Mouse (Mus musculus) splenic B cell, adult 2 months (primary cell): ENCODE measurements at regions not wholly inside any gene's neighbourhood (a gene's known extent, or its start where the extent isn't known, plus 50 kb on each side); places are given as distances from the start of the nearest gene placed in this dataset.

ENCODE experiments used
- DNase-seq: peaks from one replicate; pipeline ENCODE4 v3.0.0-alpha.2; 2011; ENCODE audit warnings: low read depth, low spot score
- H3K27me3 ChIP-seq: 2 replicates; pipeline ENCODE4 v1.6.1; 2012; ENCODE audit warnings: mild to moderate bottlenecking, low read length, moderate library complexity, mixed read lengths; ENCODE audit not compliant: control insufficient read depth, poor library complexity, insufficient read depth, severe bottlenecking
- H3K36me3 ChIP-seq: 2 replicates; pipeline ENCODE4 v1.6.1; 2012; ENCODE audit warnings: mild to moderate bottlenecking, low read length, moderate library complexity, mixed read lengths; ENCODE audit not compliant: control insufficient read depth, poor library complexity, insufficient read depth, severe bottlenecking

DNA sequence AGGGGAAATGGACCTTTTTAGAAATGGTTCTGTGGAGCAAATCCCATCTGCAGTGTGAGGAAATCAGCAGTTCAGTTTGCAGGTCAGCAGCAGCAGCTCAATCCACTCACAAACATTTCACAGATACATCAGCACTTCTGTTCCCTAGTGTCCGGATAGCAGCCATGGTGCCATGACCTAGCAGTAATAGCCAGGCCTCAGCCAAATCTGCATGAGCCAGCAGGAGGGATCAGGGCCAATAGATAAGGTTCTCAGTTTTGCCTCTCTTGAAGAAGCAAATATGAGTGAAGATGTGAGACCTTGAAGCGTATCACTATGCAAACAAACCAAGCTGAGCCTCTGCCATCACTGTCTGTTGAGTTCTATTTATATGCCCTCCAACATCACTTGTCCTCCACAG lies 380.7 kb upstream of the Chrm3 start:
- DNase-seq: no peak
- no peaks in the 10 kb centered on the region for H3K36me3 ChIP-seq
- no peaks in the 10 kb centered on the region for H3K27me3 ChIP-seq

- no peak for DNase-seq
- no peaks in the 10 kb centered on the region for H3K36me3 ChIP-seq
- no peaks in the 10 kb centered on the region for H3K27me3 ChIP-seq
These were observed 365.1 kb upstream of the Chrm3 start for GRCm38 (mm10) chr13:10725745-10726171.

- Histone ChIP-seq H3K36me3 (no peaks in the 10 kb centered on the region), H3K27me3 (no peaks in the 10 kb centered on the region)
- DNase-seq: no peak
These were observed 364.7 kb upstream of the Chrm3 start for GRCm38 (mm10) chr13:10725335-10725734.

DNA sequence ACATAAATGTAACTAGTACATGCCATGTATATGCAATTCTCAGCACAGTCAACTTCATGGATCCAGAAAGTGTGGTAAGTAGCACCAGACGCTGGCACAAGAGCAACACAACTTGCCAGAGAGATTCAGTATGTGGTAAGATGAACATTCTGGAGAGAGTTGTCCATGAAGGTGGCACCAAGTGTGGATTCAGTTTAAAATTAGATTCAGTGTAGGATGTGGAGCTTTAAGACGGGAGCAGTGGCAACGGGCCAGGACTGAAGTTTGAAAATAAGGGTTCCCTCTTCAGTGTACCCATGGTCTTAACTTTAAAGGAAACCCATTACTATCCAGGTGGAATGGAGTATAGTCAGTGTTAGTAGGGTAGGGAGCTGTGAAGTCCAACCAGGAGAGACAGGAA lies 360.0 kb upstream of the Chrm3 start:
- Histone ChIP-seq H3K27me3 (no peaks in the 10 kb centered on the region), H3K36me3 (no peaks in the 10 kb centered on the region)
- no peak for DNase-seq

DNA sequence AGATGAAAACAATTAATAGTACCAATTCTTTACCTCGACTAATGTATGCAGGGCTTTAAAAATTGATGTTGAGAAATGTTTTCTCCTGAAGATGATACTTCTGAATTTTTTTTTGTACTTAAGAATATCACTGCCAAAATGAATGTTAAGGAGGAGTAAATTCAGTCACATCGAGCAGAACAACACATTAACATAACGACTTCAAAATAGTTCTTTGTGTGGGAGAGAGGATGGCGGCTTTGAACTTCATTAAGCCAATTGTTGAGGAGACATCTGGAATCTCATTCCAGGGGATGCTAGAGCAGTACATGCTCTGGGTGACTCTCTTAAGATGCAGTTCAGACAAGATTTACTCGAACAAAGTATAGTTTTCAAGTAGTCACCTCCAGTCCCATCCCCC lies 350.8 kb upstream of the Chrm3 start:
- DNase-seq: no peak
- no peaks in the 10 kb centered on the region for H3K27me3 ChIP-seq
- no peaks in the 10 kb centered on the region for H3K36me3 ChIP-seq

- H3K27me3 ChIP-seq: no peaks in the 10 kb centered on the region
- no peak for DNase-seq
- H3K36me3 ChIP-seq: no peaks in the 10 kb centered on the region
These were observed 350.3 kb upstream of the Chrm3 start for GRCm38 (mm10) chr13:10710909-10711308.

DNA sequence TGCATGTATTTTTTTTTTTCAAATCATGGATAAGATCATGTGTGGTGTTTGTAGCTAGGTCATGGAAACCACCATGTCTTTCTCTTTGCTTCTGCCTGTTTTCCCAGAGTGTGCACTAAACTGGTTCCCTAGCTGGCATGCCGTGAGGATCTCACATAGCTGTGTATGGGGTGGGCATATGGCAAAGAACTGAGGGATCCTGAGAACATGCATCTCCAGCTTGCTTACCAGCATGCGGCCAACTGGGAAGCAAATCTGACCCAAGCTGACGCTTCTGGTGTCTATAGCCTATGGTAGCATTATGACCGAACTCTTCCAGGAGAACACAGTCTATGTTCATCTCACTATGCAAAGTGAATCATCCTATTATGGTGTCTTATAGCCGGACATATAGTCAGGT lies 336.5 kb upstream of the Chrm3 start:
- Histone ChIP-seq H3K27me3 (no peaks in the 10 kb centered on the region), H3K36me3 (no peaks in the 10 kb centered on the region)
- no peak for DNase-seq

GRCm38 (mm10) chr13:10696181-10696977 lies 335.7 kb upstream of the Chrm3 start:
- no peaks in the 10 kb centered on the region for H3K27me3 ChIP-seq
- no peak for DNase-seq
- no peaks in the 10 kb centered on the region for H3K36me3 ChIP-seq

GRCm38 (mm10) chr13:10691307-10691706 lies 330.7 kb upstream of the Chrm3 start:
- H3K27me3 ChIP-seq: no peaks in the 10 kb centered on the region
- DNase-seq: no peak
- H3K36me3 ChIP-seq: no peaks in the 10 kb centered on the region

DNA sequence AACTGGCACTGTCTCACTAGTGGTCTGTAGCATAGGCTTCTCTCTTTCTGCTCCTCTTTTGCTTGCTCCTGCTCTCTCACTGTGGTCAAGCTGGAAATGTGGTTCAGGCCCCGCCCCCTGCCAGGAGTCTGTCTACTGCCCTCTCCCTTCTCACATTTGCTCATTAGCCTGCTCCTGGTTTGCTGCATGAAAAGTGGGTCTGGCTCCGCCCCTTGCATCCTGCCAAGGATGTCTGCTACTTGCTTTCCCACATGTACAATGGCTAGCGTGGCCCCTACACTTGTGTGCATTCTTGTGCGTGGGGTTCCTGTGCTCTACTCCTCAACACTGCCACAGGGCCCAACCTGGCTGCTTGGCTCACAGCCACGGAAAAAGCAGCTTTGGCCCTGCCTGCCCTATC lies 326.7 kb upstream of the Chrm3 start:
- no peaks in the 10 kb centered on the region for H3K36me3 ChIP-seq
- no peak for DNase-seq
- H3K27me3 ChIP-seq: no peaks in the 10 kb centered on the region

DNA sequence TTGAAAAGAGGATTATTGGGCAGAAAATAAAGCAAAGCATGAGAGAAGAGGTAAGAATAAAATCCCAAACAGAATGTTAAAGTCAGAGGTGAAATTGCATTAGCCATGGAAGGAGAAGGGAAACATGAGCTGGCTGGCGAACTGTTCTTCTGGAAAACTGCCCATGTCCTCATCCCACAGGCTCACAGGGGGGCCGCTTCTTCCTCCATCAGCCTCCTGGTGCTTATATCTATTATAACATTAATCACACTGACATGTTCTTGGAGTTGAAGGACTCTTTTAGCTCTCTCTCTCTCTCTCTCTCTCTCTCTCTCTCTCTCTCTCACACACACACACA lies 293.4 kb upstream of the Chrm3 start:
- no peak for DNase-seq
- Histone ChIP-seq H3K27me3 (no peaks in the 10 kb centered on the region), H3K36me3 (no peaks in the 10 kb centered on the region)

- no peak for DNase-seq
These were observed 292.9 kb upstream of the Chrm3 start for GRCm38 (mm10) chr13:10653376-10654085.

GRCm38 (mm10) chr13:10636859-10637258 lies 276.2 kb upstream of the Chrm3 start:
- Histone ChIP-seq H3K36me3 (no peaks in the 10 kb centered on the region), H3K27me3 (no peaks in the 10 kb centered on the region)
- DNase-seq: no peak

More at GRCm38 (mm10) chr13:10653376-10654085, 292.9 kb upstream of the Chrm3 start:
- Histone ChIP-seq H3K36me3 (no peaks in the 10 kb centered on the region), H3K27me3 (no peaks in the 10 kb centered on the region)

DNA sequence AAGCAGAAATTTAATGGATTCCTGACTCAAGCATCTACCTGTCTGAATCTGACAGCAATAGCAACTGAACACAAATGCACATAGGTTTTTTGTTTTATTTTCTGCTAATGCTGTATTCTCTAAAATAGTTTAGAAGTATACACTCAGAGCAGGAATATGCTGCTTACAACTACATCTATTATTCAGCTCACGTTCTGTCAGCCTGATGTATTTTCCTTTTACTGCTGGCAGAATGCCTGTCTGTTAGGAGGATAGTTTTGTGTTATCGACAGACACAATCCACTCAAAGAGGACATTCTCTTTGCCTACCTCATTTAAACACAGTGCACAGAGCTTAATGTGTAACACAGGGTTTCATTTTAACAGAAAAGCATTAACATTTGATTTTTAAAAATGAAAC lies 269.8 kb upstream of the Chrm3 start:
- no peaks in the 10 kb centered on the region for H3K36me3 ChIP-seq
- no peaks in the 10 kb centered on the region for H3K27me3 ChIP-seq
- DNase-seq: no peak

DNA sequence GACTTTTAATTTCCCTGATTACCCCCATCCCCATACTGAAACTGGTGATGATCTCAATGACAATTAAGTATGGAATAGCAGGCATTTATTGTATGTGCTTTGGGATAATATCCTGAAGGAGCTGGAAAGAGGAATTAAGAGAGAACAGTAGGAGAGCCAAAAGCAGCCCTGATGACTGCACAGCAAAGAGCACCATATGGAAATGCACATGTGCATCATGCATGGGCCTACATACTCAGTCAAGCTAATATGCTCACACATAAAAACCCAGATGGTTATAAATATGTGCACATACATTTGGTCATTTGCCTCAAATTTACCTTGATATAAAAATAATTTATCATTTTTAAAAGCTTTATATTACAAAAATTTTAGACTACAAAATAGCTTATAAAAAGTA lies 259.0 kb upstream of the Chrm3 start:
- Histone ChIP-seq H3K36me3 (no peaks in the 10 kb centered on the region), H3K27me3 (no peaks in the 10 kb centered on the region)
- DNase-seq: no peak
